Mouse (Mus musculus): ENCODE results near the gene Kcnh2. TPM values are rescaled to one million over a fixed set of nuclear protein-coding genes. Genes with fewer than 3 reads are reported as not detected.
"Not testable (repeated sequence)": the region's sequence is repeated elsewhere in the genome, so short reads cannot be mapped to it uniquely, and the experiment has no call there.

The Kcnh2 gene
- 10 to 100 TPM; 28.6 to 32.8 TPM for total RNA-seq (2021)
- long read RNA-seq, experiment 1, full-length matches to known transcripts, result 24 of 36 reads
- long read RNA-seq, experiment 1, partial matches to known transcripts, result 4 of 36 reads
- long read RNA-seq, experiment 1, other reads (novel, unspliced or antisense), result 8 of 36 reads
- long read RNA-seq, experiment 2, full-length matches to known transcripts, result 27 of 47 reads
- long read RNA-seq, experiment 2, partial matches to known transcripts, result 7 of 47 reads
- long read RNA-seq, experiment 2, other reads (novel, unspliced or antisense), result 13 of 47 reads

GRCm38 (mm10) chr5:24351278-24351677 lies at the start of gene Kcnh2:
TSS of gene Kcnh2 (minus strand) at chr5:24351604.
- H3K27ac ChIP-seq, result peak within 1 kb of the TSS; percentile 84
- intact Hi-C loops (cut with DNase I), result no loop called here
- peak in 1 of 2 experiments; percentile 30 for DNase-seq (ENCODE audit: extremely low spot score in 1 of 2, low spot score in 2 of 2)
- peak within 1 kb of the TSS; percentile 67 for H3K4me3 ChIP-seq
- TF ChIP-seq CTCF (IDR thresholded peaks at IDR 0.05), result no peak

DNA sequence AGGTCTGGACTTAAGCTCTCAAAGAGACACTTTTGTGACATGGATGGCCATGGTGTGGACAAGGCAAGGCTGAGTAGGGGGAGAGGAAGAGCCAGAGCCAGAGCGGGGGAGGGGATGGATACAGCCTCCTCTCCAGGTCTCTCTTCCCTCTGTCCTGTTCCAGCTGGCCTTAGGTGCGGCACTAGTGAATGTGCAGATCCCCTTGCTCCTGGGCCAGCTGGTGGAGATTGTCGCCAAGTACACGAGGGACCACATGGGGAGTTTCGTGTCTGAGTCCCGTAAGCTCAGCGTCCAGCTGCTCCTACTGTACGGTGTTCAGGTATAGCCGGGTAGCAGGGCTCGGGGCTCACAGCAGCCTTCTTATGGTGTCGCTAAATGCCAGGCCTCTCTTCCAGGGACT lies 49.0 kb upstream of the Kcnh2 start:
- Histone ChIP-seq H3K4me3 (no peak overlapping the region), H3K27ac (no peak overlapping the region)
- no peak for DNase-seq (ENCODE audit: extremely low spot score in 1 of 2, low spot score in 2 of 2)
- no peak for TF ChIP-seq CTCF (IDR thresholded peaks at IDR 0.05)
- intact Hi-C loops (cut with DNase I), result no loop called here

DNA sequence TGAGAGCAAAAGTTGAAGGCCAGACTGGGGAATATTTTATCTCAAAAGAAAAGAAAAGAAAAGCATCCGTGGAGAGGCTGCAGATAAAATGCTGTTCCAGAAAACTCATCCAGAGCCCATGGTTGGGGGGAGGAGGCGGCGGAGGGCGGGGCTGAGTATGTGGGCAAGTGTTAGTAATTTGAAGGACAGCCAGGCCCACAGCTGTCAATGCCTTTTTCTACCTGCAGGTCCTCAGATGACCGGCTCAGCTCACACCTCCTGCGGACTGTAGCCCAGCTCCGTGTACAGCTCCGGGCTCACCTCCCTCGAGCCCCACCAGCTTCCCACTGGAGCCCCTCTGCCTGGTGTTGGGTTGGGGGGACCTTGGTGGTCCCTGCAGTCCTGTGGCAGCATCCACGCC lies 48.3 kb upstream of the Kcnh2 start:
- DNase-seq (ENCODE audit: extremely low spot score in 1 of 2, low spot score in 2 of 2), result no peak
- intact Hi-C loops (cut with DNase I), result loop anchor here (5.0 kb wide), 1 partner anchor 73 kb away; no protein-coding TSS in a partner anchor
- TF ChIP-seq CTCF (IDR thresholded peaks at IDR 0.05), result no peak
- Histone ChIP-seq H3K4me3 (no peak overlapping the region), H3K27ac (no peak overlapping the region)

GRCm38 (mm10) chr5:24396254-24396653 lies 44.9 kb upstream of the Kcnh2 start:
- H3K4me3 ChIP-seq; DNase-seq (ENCODE audit: extremely low spot score in 1 of 2, low spot score in 2 of 2); H3K27ac ChIP-seq: not testable (repeated sequence)
- TF ChIP-seq CTCF (IDR thresholded peaks at IDR 0.05), result peak; percentile 38
- intact Hi-C loops (cut with DNase I), result loop anchor here (5.0 kb wide), 1 partner anchor 76 kb away; no protein-coding TSS in a partner anchor

DNA sequence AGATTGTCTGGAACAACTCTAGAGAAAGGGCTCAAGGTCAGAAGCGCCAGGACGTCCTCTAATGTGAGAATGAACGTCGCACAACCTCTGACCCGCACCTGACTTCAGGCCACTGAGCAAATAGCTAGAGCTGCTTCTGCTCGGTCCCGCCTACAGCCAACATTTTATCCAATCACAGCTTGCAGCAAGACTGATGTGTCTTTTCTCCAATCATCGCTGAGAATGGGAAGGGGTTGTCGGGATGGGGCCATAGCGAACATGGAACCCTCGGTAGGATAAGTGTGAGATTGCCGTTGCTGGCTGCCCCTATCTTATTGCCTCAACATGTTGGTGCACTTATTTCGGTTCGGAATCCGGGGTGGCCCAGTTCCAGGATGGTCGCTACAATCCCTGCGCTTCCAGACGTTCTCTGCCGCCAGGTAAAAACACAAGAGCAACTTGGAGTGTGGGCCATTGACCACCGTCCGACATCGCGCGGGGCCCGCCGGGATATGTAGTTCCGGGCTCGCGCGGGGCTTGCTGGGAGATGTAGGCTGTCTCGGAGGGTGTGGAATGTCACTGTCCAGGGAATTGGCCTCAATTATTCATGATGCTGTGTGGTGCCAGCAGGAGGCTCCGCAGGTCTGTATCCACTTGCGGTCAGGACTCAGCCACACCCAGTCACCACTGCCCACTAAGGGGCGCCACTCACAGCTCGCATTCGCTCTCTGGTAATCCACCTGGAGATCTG lies 42.9 kb upstream of the Kcnh2 start:
- Histone ChIP-seq H3K4me3 (peak overlapping the region; percentile 70), H3K27ac (peak overlapping the region; percentile 96)
- intact Hi-C loops (cut with DNase I), result loop anchor here (2.0 kb wide), 1 partner anchor 30 kb away; no protein-coding TSS in a partner anchor
- peak; percentile 93 to 94 for DNase-seq (ENCODE audit: extremely low spot score in 1 of 2, low spot score in 2 of 2)
- TF ChIP-seq CTCF (IDR thresholded peaks at IDR 0.05), result peak; percentile 72

DNA sequence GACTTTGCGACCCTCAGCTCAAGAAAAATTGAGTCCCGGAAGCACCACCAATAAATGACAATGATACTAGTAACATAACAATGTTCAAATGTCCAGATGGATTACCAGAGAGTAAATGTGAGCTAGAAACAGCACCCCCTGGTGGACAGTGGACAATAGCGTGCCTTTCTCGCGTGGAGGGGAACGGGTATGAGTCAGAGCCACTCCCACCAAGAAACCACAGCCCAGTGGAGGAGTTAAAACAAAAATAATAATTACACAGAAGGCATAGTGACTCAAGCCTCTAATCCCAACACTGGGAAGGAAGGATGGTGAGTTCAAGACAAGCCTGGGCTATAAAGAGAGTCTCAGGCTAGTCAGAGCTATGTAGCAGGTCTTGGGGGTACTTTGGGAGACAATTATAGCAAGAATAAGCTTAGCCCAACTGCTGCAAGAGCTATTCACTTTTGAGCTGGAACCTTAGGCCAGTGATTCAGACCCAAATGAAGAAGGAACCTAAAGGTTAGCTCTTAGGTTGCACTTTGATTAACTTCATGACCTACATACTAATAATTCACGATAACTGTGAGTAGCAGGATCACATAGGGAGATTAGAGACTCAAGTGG lies 42.1 kb upstream of the Kcnh2 start, which contains the start of gene Abcb8:
TSS of gene Abcb8 (plus strand) at position 272 of the 606 bp plus-strand sequence.
- DNase-seq (ENCODE audit: extremely low spot score in 1 of 2, low spot score in 2 of 2), result peak; percentile 84 to 89
- Histone ChIP-seq H3K27ac (peak within 1 kb of the TSS; percentile 96), H3K4me3 (peak within 1 kb of the TSS; percentile 70)
- peak; percentile 97 for TF ChIP-seq CTCF (IDR thresholded peaks at IDR 0.05)
- intact Hi-C loops (cut with DNase I), result no loop called here

GRCm38 (mm10) chr5:24392724-24393123 lies 41.3 kb upstream of the Kcnh2 start:
- DNase-seq (ENCODE audit: extremely low spot score in 1 of 2, low spot score in 2 of 2), result no peak
- no peak for TF ChIP-seq CTCF (IDR thresholded peaks at IDR 0.05)
- H3K4me3 ChIP-seq, result no peak overlapping the region
- intact Hi-C loops (cut with DNase I), result no loop called here
- H3K27ac ChIP-seq, result no peak overlapping the region

DNA sequence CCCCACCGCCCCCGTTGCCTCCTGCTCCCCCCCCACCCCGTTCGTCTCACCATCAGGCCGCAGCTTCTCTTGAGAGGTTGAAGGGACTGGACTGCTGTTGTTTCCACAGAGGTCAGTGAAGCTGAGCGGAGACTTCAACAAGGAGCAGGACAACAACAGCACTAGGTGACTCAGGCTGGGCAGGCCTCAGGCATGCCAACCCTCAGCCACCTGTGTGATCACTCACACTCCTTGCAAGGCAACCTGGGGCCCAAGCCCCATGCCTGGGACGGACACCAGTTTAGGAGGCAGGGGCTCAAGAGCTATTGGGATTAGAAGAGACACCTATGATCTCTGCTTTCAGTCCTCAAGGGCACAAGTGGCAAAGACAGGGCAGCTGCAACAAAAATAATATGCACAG lies 40.5 kb upstream of the Kcnh2 start, which contains the start of gene Atg9b:
TSS of gene Atg9b (minus strand) at position 280 of the 400 bp plus-strand sequence.
- Histone ChIP-seq H3K4me3 (no peak within 1 kb of the TSS), H3K27ac (no peak within 1 kb of the TSS)
- no peak for TF ChIP-seq CTCF (IDR thresholded peaks at IDR 0.05)
- DNase-seq (ENCODE audit: extremely low spot score in 1 of 2, low spot score in 2 of 2), result no peak
- intact Hi-C loops (cut with DNase I), result no loop called here

GRCm38 (mm10) chr5:24389658-24390020 lies 38.2 kb upstream of the Kcnh2 start:
- Histone ChIP-seq H3K27ac (no peak overlapping the region), H3K4me3 (no peak overlapping the region)
- no peak for TF ChIP-seq CTCF (IDR thresholded peaks at IDR 0.05)
- intact Hi-C loops (cut with DNase I), result loop anchor here (5.0 kb wide), 1 partner anchor 222 kb away; no protein-coding TSS in a partner anchor
- DNase-seq (ENCODE audit: extremely low spot score in 1 of 2, low spot score in 2 of 2), result no peak

DNA sequence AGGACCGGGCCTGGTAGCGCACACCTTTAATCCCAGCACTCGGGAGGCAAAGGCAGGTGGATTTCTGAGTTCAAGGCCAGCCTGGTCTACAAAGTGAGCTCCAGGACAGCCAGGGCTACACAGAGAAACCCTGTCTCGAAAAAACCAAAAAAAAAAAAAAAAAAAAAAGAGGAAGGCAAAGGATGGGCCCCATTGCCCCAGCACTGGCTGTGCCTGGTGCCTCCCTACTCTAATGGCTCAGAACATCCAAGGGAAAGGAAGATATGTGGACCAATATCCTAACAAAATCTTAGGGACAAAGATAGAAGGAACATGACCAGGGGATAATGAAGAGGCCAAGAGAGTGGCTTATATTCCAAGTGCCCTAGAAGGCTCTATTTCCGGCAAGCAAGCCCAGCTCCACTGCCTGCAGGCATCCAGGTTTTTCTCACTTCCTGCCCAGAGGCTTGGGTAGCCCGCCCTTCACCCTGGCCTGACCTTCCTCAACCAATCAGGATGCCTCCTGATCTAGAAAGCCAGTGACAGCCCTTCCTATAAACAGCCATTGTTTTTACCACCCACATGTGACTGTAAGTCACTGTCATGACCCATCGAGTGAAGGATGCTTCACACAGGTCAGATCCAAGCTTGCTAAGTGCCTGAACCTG lies 37.7 kb upstream of the Kcnh2 start:
- DNase-seq (ENCODE audit: extremely low spot score in 1 of 2, low spot score in 2 of 2), result no peak
- no peak for TF ChIP-seq CTCF (IDR thresholded peaks at IDR 0.05)
- no peak overlapping the region for H3K4me3 ChIP-seq
- H3K27ac ChIP-seq, result no peak overlapping the region
- intact Hi-C loops (cut with DNase I), result loop anchor here (5.0 kb wide), 1 partner anchor 222 kb away; no protein-coding TSS in a partner anchor

DNA sequence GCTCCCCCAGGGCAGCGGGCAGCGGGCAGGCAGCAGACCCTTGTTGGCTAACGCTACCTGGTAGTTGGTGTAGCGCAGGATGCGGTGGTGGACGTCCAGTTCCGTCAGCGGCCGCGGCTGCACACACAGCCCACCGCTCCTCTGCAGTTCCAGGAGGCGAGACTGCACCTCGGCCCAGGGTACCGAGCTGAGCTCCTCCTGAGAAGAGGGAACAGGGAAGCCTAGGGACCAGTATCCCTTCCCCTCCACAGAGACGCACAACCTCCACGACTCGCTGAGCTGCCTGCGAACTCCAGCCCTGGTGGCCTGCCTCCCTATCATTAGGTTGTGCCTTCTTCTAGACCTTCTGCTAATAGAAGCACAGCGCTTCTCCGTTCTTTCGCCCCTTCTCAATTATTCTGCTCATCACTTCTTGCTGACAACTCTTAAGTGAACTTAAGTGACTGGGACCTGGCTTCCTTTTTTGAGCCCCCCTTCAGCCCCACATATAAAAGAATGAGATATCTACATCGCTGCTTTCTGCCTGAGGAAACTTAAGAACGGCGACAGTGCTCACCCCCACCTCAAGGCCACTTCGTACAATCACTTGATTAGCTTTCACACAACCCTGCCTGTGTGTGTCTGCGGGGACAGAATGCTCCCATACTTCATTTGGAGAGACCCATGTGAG lies 37.0 kb upstream of the Kcnh2 start:
- intact Hi-C loops (cut with DNase I), result loop anchor here (5.0 kb wide), 1 partner anchor 221 kb away; no protein-coding TSS in a partner anchor
- no peak for TF ChIP-seq CTCF (IDR thresholded peaks at IDR 0.05)
- peak overlapping the region; percentile 52 for H3K4me3 ChIP-seq
- H3K27ac ChIP-seq, result no peak overlapping the region
- no peak for DNase-seq (ENCODE audit: extremely low spot score in 1 of 2, low spot score in 2 of 2)

Measured in left cerebral cortex, adult 2 months (tissue).